Mouse (Mus musculus): ENCODE results near the gene Gcnt2.
"Not testable (repeated sequence)": the region's sequence is repeated elsewhere in the genome, so short reads cannot be mapped to it uniquely, and the experiment has no call there.

Gcnt2 gene

GRCm38 (mm10) chr13:40906528-40906927 lies 47.0 kb downstream of the Gcnt2 start:
- no peak for DNase-seq (ENCODE audit: low read depth, low spot score)

DNA sequence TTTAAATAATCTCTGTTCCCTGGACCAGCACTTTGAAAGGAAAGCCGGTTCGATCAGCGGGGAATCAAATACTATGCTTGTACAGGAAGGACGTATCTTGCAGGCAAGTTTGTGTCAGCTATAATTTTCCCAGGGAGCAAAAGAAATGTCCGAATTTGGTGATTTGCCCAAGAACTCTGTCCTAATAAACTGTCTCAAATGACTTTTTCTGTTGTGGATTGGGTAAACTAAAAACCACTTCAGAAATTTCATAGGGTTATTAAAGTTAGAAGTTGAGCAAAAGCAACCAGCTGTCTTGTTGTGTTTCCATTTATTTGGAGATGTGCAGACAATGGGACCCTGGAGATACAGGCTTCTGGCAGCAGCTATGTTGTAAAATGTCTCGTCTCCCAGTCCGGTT lies 47.7 kb downstream of the Gcnt2 start:
- DNase-seq (ENCODE audit: low read depth, low spot score): no peak

- DNase-seq (ENCODE audit: low read depth, low spot score): no peak
Measured at GRCm38 (mm10) chr13:40908044-40908443, 48.5 kb downstream of the Gcnt2 start.

- no peak for DNase-seq (ENCODE audit: low read depth, low spot score)
Measured at GRCm38 (mm10) chr13:40909060-40909459, 49.5 kb downstream of the Gcnt2 start.

DNA sequence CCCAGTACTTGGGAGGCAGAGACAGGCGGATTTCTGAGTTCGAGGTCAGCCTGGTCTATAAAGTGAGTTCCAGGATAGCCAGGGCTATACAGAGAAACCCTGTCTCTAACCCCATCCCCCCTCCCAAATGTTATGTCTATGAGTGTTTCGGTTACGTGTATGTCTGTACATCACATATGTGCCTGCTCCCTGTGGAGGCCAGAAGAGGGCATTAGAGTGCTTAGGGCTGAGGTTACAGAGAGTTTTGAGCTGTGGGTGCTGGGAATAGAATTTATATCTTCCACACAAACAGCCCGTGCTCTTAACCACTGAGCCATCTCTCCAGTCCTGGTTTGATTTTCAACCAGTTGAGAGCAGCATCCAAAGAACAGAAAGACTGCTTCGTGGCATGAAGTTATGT lies 50.5 kb downstream of the Gcnt2 start:
- DNase-seq (ENCODE audit: low read depth, low spot score): no peak

- no peak for DNase-seq (ENCODE audit: low read depth, low spot score)
Measured at GRCm38 (mm10) chr13:40911951-40912350, 52.4 kb downstream of the Gcnt2 start.

DNA sequence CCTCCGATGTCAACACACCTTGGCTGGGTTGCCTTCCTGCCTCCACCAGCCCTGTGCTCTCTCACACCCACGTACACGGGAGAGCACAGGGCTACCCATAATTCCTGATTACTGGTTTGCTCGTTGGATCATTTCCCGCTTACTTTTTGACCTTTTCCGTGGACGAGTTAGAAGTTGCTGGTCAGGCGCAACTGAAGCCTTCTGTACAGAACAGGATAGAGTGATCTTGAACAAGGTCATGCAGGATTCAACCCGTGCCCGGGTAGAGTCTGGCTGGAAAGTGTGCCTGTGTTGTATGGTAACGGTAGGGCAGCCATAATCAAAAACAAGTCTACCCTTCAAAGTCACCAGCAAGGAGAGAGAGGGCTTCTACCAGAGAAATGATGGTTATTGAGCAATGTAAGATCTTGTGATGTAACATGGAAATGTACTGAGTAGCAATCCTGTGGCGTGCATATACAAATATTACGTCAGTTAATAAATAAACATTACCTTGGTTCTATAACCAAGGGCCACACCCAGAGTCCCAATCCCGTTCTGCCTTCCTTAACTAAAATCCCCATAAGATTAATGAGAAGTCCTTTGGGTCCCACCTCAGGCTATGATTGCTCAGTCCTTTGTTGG lies 54.0 kb downstream of the Gcnt2 start:
- no peak for DNase-seq (ENCODE audit: low read depth, low spot score)

DNA sequence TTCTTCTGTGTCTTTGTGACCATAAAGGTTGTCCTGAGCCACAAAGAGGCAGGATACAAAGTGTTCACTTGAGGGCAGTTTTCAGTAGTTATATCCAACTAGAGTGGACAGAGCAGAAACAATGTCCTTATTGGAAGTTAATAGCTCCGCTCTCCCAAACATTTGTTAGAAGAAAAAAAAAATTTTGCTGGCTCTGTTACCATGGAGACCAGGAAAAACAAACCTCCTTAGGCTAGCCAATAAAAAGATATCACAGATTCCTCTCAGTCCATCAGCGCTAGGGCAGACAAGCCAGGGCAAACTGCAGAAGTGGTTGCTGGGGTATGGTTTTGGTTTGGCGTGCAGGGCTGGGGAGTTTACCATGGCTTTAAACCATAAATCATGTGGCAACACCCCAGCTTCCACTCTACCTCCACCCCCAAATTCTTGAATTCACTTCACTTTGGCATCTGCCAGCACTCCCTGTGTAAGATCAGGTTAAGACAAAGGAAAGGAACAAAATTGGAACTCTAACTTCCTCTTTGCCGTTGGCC lies 54.6 kb downstream of the Gcnt2 start:
- no peak for DNase-seq (ENCODE audit: low read depth, low spot score)

DNA sequence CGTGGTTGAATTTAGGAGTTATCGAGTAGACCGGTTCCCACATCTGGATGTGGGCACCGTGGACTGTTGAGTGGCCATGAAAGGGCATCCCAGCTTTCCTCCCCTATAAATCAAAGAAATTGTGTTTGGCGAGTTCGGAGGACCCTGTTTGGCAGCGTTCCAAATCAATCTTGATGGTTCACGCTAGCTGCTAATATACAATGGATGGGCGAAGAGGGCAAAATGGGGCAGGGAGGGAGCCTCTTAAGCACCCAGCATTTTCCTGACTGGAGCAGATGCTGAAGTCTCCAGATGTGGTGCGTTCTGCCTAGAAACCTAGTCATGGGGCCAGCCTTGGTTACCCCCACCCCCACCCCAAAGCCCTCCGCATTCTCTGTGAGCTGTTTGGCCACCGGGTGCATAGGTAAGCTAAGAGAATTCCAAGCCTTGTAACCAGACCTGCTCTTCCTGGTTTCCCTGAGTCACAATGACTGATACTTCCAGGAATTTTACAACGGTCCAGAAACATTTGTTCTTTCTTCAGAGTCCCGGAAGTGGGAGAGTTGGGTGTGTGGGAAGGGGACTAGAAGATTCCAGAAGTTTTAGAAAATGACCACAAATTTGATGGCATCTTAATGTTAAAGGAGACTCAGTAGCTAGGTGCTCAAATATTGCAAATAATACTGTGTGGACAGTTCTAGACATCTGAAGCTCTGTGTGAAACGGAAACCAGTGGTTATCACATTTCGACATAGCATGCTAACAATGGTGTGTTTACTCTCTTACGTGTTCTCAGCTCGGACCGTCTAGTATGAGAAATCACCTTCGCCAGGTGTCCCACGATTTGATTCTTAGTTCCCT lies 57.0 kb downstream of the Gcnt2 start:
- DNase-seq (ENCODE audit: low read depth, low spot score): no peak

DNA sequence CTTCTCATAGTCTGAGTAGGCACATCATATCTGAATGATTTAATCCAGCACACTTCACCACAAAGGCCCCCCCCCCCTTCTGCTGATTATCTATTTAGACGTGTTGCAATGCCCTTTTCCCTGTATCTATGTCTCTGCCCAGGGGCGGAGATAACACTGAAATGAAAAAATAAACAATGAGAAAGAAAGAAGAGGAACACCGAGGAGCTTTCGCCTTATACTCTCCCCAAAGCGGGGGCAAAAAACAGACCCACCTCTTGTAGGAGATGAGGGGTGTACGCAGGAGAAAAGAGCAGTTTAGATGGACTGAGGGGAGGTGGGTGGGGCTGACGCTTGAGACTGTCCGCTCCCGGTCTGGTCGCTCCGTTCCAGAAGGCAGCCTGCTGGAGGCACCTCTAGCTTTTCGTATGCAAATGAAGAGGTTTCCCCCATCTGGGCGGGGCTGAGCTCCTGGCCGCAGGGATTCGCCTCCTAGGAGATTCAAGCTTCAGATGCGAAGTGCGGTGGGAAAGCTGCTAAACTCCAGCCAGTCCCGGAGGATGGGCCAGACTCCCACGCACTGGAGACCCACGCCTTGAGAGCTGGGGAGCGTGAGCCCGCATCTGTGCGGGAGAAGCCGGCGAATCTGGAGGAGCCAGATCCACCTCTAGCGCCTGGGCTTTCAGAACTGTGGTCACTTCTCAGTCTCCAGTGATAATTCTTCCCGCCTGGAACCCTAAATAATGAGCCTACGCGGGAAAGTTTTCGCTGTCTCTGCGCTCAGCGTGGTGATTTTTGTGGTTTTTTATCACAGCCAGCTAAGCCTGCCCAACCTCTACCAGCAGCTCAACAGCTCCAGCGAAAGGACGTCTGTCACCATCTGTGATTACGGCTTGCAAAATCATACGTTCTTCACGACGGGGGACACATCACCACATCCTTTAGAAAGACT lies 57.9 kb downstream of the Gcnt2 start:
- DNase-seq (ENCODE audit: low read depth, low spot score): peak; percentile 16

- no peak for DNase-seq (ENCODE audit: low read depth, low spot score)
Measured at GRCm38 (mm10) chr13:40921326-40922059, 61.9 kb downstream of the Gcnt2 start.

DNA sequence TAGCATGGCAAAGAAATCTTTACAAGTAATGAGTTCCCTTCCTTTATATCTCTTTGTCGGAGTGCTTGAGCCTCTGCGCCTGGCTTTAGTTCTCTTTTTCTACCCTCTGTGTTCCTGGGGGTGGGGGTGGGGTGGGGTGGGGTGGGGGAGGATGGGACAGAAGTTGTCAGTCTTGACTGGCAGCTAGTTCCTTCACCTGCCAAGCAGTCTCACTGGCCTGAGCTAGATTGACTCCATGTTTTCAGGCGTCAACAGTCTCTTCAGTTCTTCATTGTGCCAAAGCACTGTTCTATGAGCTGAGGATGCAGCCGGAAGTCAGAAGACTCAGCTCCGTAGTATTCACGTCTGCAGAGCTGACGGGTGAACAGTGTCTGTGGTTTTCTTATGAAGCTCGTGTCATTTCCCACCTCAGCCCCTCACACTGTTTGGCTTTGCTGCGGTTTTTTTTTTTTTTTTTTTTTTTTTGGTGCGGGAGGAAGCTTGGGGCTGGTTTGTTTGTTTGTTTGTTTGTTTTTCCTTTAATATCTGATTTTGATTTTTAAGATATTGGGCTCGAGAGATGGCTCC lies 62.8 kb downstream of the Gcnt2 start:
- DNase-seq (ENCODE audit: low read depth, low spot score): peak; percentile 34

DNA sequence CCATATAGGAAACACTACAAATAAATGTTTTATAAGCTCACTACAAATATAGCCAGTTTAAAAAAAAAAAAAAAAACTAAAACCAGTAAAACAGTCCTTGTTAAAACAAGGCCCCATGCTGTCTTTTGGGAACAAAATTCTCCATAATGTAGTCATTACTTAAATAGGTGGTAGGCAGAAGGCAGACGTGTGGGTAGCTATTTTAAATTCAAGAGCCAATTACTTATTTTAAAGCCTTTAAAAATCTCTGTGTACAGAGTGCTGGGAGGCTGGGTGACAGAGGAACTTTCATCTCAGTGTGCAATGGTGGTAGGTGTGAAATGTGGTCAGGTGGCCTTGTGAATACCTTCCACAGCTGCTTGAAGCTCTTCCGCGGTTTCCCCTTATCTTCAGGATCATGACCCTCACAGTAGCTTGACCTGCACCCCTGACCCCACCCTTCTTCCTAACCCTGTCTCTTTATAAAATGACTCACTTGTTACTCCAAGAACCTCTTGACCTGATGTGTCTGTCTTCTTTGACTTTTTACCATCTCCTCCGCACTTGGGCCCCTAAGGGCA lies 64.3 kb downstream of the Gcnt2 start:
- no peak for DNase-seq (ENCODE audit: low read depth, low spot score)

GRCm38 (mm10) chr13:40928192-40928898 lies 68.8 kb downstream of the Gcnt2 start:
- DNase-seq (ENCODE audit: low read depth, low spot score): no peak

DNA sequence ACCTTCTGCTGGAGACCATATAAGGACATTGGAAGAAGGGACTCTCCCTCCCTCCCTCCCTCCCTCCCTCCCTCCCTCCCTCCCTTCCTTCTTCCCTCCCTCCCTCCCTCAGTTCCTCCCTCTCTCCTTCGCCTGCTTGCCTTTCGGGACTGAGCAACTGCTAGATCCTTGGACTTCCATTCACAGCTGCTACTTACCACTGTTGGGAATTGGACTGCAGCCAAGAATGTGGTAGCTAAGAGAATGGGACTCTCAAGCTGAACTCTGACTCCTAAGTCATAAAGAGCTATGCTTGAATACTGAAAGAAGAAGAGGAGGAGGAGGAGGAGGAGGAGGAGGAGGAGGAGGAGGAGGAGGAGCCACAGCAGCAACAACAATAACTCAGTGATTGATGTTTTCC lies 72.3 kb downstream of the Gcnt2 start:
- not testable (repeated sequence) for DNase-seq (ENCODE audit: low read depth, low spot score)

DNA sequence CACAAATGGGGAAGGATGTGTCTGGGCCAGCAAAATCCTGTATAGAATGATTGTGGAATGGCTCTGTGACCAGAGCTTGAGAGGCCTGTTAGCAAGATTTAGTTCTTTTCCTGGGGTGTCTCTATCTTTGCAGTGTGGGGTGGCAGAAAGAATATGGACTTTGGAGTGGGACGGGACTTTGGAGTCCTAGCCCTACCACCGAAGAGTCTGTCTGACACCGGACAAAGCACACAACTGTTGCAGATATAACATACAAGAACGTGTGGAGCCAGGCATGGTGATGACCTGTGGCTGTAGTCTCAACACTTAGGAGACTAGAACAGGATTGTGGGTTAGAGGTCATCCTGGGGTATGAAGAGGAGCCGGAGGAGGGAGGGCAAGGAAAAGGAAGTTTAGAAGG lies 73.0 kb downstream of the Gcnt2 start:
- DNase-seq (ENCODE audit: low read depth, low spot score): no peak

DNA sequence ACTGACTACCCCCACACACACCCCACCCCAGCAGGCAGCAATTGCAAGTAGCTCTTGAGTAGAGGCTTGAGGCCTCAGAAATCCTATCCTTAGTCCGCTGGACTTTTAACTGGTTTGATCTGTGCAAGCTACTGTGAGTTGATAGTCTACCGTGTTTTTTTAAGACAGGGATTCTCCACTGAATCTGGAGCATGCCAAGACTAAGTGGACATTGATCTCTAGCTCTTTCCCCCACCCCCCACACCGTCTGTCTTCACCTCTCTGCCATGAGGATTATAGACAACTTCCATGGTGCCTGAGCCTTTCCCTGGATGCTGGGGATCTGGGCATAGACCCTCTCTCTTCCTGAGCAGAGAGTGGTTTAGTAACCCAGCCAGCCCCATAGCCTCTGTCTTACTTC lies 74.8 kb downstream of the Gcnt2 start:
- no peak for DNase-seq (ENCODE audit: low read depth, low spot score)

GRCm38 (mm10) chr13:40937586-40937985 lies 78.0 kb downstream of the Gcnt2 start:
- DNase-seq (ENCODE audit: low read depth, low spot score): no peak

DNA sequence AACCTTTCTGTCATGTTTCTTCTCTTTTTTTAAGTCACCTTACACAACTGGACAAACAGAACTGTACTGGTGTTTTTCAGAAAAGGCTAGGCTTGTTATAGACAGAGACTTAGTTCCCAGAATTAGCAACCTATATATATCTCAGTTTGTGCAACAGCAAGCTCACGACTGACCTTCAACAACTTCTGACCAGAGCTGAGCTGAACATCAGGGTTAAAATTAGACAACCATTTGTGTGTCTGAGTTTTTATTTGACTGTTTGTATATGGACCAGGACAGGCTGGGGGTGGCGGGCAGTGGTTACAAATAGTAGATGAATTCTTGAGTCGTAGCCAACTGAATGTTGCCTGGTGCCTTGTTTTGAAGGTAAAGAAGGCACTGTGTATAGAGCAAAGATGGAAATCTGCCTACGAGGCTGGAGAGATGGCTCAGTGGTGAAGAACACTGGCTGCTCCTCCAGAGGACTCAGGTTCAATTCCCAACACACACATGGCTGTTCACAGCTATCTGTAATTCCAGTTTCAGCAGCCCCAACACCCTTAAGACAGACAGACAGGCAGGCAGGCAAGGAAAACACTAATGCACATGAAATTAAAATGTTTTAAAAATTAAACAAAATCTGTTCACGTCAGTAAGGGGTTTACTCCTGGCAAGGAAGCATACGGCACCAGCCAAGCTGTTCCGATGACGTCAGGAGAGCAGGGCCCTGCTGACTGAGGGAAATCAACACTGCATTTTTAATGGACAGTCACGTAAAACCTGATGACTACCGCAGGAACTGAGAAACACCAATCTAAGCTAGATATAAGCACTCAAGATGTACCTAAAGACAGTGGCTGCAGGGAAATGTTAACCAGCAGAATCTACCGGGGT lies 79.2 kb downstream of the Gcnt2 start:
- DNase-seq (ENCODE audit: low read depth, low spot score): no peak
